Mouse (Mus musculus) lung, postnatal 0 days (tissue): ENCODE data around the gene Serpina7. TPM values are rescaled to one million over a fixed set of nuclear protein-coding genes. Genes with fewer than 3 reads are reported as not detected.

Source experiments
- ATAC-seq: fragments of 200-750 bp; cut with Nextera tagmentation; 2 replicates; pipeline ENCODE4 v1.8.0; 2017; ENCODE audit warnings: moderate library complexity
- DNase-seq: peaks from one replicate; pipeline ENCODE4 v3.0.0-alpha.2; 2016; ENCODE audit warnings: low spot score
- H3K27ac ChIP-seq: fragments of 300-500 bp; sonication (generic); 2 replicates; pipeline ENCODE4 v1.5.1; 2014; ENCODE audit warnings: antibody characterized with exemption, mild to moderate bottlenecking, low read length, mixed read lengths
- H3K27me3 ChIP-seq: fragments of 300-500 bp; sonication (generic); replicated peaks from 2 replicates; pipeline ENCODE4 v1.6.1; 2014; ENCODE audit warnings: low read length, mixed read lengths; ENCODE audit not compliant: insufficient read depth
- H3K36me3 ChIP-seq: fragments of 300-500 bp; sonication (generic); 2 replicates; pipeline ENCODE4 v1.6.1; 2014; ENCODE audit warnings: low read length, mixed read lengths; ENCODE audit not compliant: insufficient read depth
- H3K4me1 ChIP-seq: fragments of 300-500 bp; sonication (generic); 2 replicates; pipeline ENCODE4 v1.6.1; 2014; ENCODE audit warnings: antibody characterized with exemption, low read depth, low read length, mixed read lengths; ENCODE audit not compliant: insufficient read depth
- H3K4me2 ChIP-seq: fragments of 300-500 bp; sonication (generic); replicated peaks from 2 replicates; pipeline ENCODE4 v1.6.1; 2014; ENCODE audit warnings: low read depth, mild to moderate bottlenecking, low read length, moderate library complexity, mixed read lengths
- H3K4me3 ChIP-seq: fragments of 300-500 bp; sonication (generic); 2 replicates; pipeline ENCODE4 v1.5.1; 2014; ENCODE audit warnings: low read depth, low read length
- H3K9ac ChIP-seq: fragments of 300-500 bp; sonication (generic); replicated peaks from 2 replicates; pipeline ENCODE4 v1.6.1; 2014; ENCODE audit warnings: low read depth, mild to moderate bottlenecking
- H3K9me3 ChIP-seq: fragments of 300-500 bp; sonication (generic); 2 replicates; pipeline ENCODE4 v1.6.1; 2016; ENCODE audit warnings: low read length, mixed read lengths
- CTCF ChIP-seq: IDR thresholded peaks from 2 replicates; pipeline ENCODE4 v1.5.1; 2016; ENCODE audit warnings: antibody characterized with exemption, mild to moderate bottlenecking
- EP300 ChIP-seq: IDR thresholded peaks from 2 replicates; pipeline ENCODE4 v1.6.1; 2016; ENCODE audit warnings: antibody characterized with exemption, mild to moderate bottlenecking, control low read depth
- WGBS: fragments of 180-500 bp; shearing (Covaris S2); extraction: QIAGEN DNeasy Blood & Tissue Kit; methylation state at CpG from one replicate; pipeline ENCODE4 v1.1.7; 2014; 5-methylcytosine and 5-hydroxymethylcytosine counted together
- polyA plus RNA-seq: library from polyadenylated mRNA; unstranded; fragments of >200 nt; fragmentation: Nextera tagmentation; extraction: Ambion mirVana; gene quantifications from 2 replicates; pipeline ENCODE4 v1.2.1, GENCODE M21; 2015

Gene Serpina7
- polyA plus RNA-seq = 0.88 and 1.5 TPM in 2 replicates

- no peak within 1 kb of the TSS for H3K9ac ChIP-seq
Measured at GRCm38 (mm10) chrX:139085077-139085476, at the start of gene Serpina7. Gene Serpina7, minus strand, starts transcription at chrX:139085236.

GRCm38 (mm10) chrX:139134031-139134430 lies 49.0 kb upstream of the Serpina7 start:
- H3K27ac ChIP-seq = no peak overlapping the region
- no peak overlapping the region for H3K4me2 ChIP-seq
- H3K4me1 ChIP-seq = no peaks in the 10 kb centered on the region
- H3K9me3 ChIP-seq = no peaks in the 10 kb centered on the region
- no peak overlapping the region for H3K9ac ChIP-seq
- 55% methylated on average over 4 of the region's 4 CpGs for WGBS
- DNase-seq = peak; percentile 70
- ATAC-seq = peak; percentile 71
- H3K4me3 ChIP-seq = no peak overlapping the region
- H3K27me3 ChIP-seq = no peaks in the 10 kb centered on the region
- TF ChIP-seq EP300 (0 out of 2 replicates have a peak, but pooled peaks have one; percentile 18), CTCF (no peak)
- H3K36me3 ChIP-seq = no peaks in the 10 kb centered on the region

More at GRCm38 (mm10) chrX:139085077-139085476, at the start of gene Serpina7:
- ATAC-seq (no peak), DNase-seq (no peak)
- H3K27ac ChIP-seq = no peak within 1 kb of the TSS
- H3K4me1 ChIP-seq = no peaks in the 10 kb centered on the region
- H3K4me3 ChIP-seq = no peak within 1 kb of the TSS
- no peak within 1 kb of the TSS for H3K4me2 ChIP-seq
- no peaks in the 10 kb centered on the region for H3K36me3 ChIP-seq
- no peaks in the 10 kb centered on the region for H3K27me3 ChIP-seq
- no peaks in the 10 kb centered on the region for H3K9me3 ChIP-seq
- TF ChIP-seq CTCF = no peak
- TF ChIP-seq EP300 = no peak

- Histone ChIP-seq H3K9me3 (no peaks in the 10 kb centered on the region), H3K4me3 (no peak overlapping the region), H3K4me1 (no peaks in the 10 kb centered on the region), H3K9ac (no peak overlapping the region), H3K4me2 (no peak overlapping the region), H3K27ac (no peak overlapping the region), H3K36me3 (no peaks in the 10 kb centered on the region), H3K27me3 (no peaks in the 10 kb centered on the region)
- 60% methylated on average over 1 of the region's 1 CpGs for WGBS
- no peak for TF ChIP-seq CTCF
- TF ChIP-seq EP300 = no peak
- ATAC-seq (no peak), DNase-seq (no peak)
Measured at GRCm38 (mm10) chrX:139097197-139097596, 12.2 kb upstream of the Serpina7 start.

- 92% methylated on average over 1 of the region's 1 CpGs for WGBS
- no peak for DNase-seq
- no peaks in the 10 kb centered on the region for H3K27me3 ChIP-seq
- no peaks in the 10 kb centered on the region for H3K4me1 ChIP-seq
- ATAC-seq = no peak
- no peaks in the 10 kb centered on the region for H3K36me3 ChIP-seq
- H3K9me3 ChIP-seq = no peaks in the 10 kb centered on the region
- TF ChIP-seq CTCF (no peak), EP300 (no peak)
- H3K9ac ChIP-seq = no peak within 1 kb of the TSS
- H3K4me2 ChIP-seq = no peak within 1 kb of the TSS
- H3K27ac ChIP-seq = no peak within 1 kb of the TSS
- H3K4me3 ChIP-seq = no peak within 1 kb of the TSS
Measured at GRCm38 (mm10) chrX:139085943-139086342, 907 bp upstream of the Serpina7 start, which contains the start of gene 4930513O06Rik. Gene 4930513O06Rik, plus strand, starts transcription at chrX:139086243.

GRCm38 (mm10) chrX:139078493-139078892 lies 6.5 kb downstream of the Serpina7 start:
- 84% methylated on average over 2 of the region's 2 CpGs for WGBS
- ATAC-seq = no peak
- Histone ChIP-seq H3K4me3 (no peak overlapping the region), H3K27ac (no peak overlapping the region), H3K9me3 (no peaks in the 10 kb centered on the region), H3K4me2 (no peak overlapping the region), H3K4me1 (no peaks in the 10 kb centered on the region), H3K27me3 (no peaks in the 10 kb centered on the region), H3K9ac (no peak overlapping the region), H3K36me3 (no peaks in the 10 kb centered on the region)
- no peak for TF ChIP-seq CTCF
- no peak for TF ChIP-seq EP300
- DNase-seq = no peak

GRCm38 (mm10) chrX:139064078-139064477 lies 21.0 kb downstream of the Serpina7 start:
- DNase-seq (peak; percentile 30), ATAC-seq (peak; percentile 56; the same call in 1 of the 2 replicates)
- Histone ChIP-seq H3K27me3 (no peaks in the 10 kb centered on the region), H3K4me3 (no peak overlapping the region), H3K36me3 (no peaks in the 10 kb centered on the region), H3K9ac (no peak overlapping the region), H3K9me3 (no peaks in the 10 kb centered on the region), H3K27ac (no peak overlapping the region), H3K4me1 (no peaks in the 10 kb centered on the region), H3K4me2 (no peak overlapping the region)
- WGBS = 50% methylated on average over 5 of the region's 5 CpGs
- TF ChIP-seq CTCF = no peak
- TF ChIP-seq EP300 = peak; percentile 76

GRCm38 (mm10) chrX:139053149-139053548 lies 31.9 kb downstream of the Serpina7 start:
- H3K9ac ChIP-seq = no peak overlapping the region
- H3K4me2 ChIP-seq = no peak overlapping the region
- no peak for DNase-seq
- H3K27ac ChIP-seq = no peak overlapping the region
- H3K4me3 ChIP-seq = no peak overlapping the region
- WGBS = 33% methylated on average over 1 of the region's 1 CpGs
- no peak for TF ChIP-seq CTCF
- TF ChIP-seq EP300 = no peak
- H3K27me3 ChIP-seq = no peaks in the 10 kb centered on the region
- no peaks in the 10 kb centered on the region for H3K36me3 ChIP-seq
- ATAC-seq = no peak
- H3K9me3 ChIP-seq = no peaks in the 10 kb centered on the region
- H3K4me1 ChIP-seq = no peaks in the 10 kb centered on the region
